Mouse (Mus musculus): ENCODE data around the gene Zfp960. TPM values are rescaled to one million over a fixed set of nuclear protein-coding genes. Genes with fewer than 3 reads are reported as not detected.
"Not testable (repeated sequence)": the region's sequence is repeated elsewhere in the genome, so short reads cannot be mapped to it uniquely, and the experiment has no call there.

Zfp960 gene
- polyA plus RNA-seq (2016; fragmentation: Nextera tagmentation; extraction: Ambion mirVana), result 3.6 and 4.0 TPM in 2 replicates

GRCm38 (mm10) chr17:17063628-17064494 is at the start of gene Zfp960:
Gene Zfp960 (plus strand): TSS chr17:17064113.
- Histone ChIP-seq H3K4me2 (peak within 1 kb of the TSS; percentile 69), H3K4me3 (peak within 1 kb of the TSS; percentile 59), H3K9ac (peak within 1 kb of the TSS; percentile 67)
- not testable (repeated sequence) for H3K27me3 ChIP-seq (replicated peaks); H3K4me1 ChIP-seq (replicated peaks); H3K27ac ChIP-seq (ENCODE audit: poor library complexity, severe bottlenecking); H3K36me3 ChIP-seq; H3K9me3 ChIP-seq (replicated peaks)
- ATAC-seq (ENCODE audit: insufficient number of reproducible peaks, low FRiP score), result peak; percentile 97
- under 1% methylated on average over 21 of the region's 21 CpGs for WGBS

- H3K27ac ChIP-seq (ENCODE audit: poor library complexity, severe bottlenecking); ATAC-seq (ENCODE audit: insufficient number of reproducible peaks, low FRiP score); H3K4me3 ChIP-seq; H3K27me3 ChIP-seq (replicated peaks); H3K9ac ChIP-seq; H3K4me2 ChIP-seq; H3K4me1 ChIP-seq (replicated peaks): not testable (repeated sequence)
- Histone ChIP-seq H3K36me3 (peaks cover 11% of the 10 kb centered on the region; the same call in 1 of the 2 replicates), H3K9me3 (replicated peaks) (peaks cover 19% of the 10 kb centered on the region)
- 85% methylated on average over 2 of the region's 2 CpGs for WGBS
Measured at GRCm38 (mm10) chr17:17018071-17018470, 45.8 kb upstream of the Zfp960 start.

GRCm38 (mm10) chr17:17059566-17059965 is 4.3 kb upstream of the Zfp960 start:
- H3K4me3 ChIP-seq; H3K4me1 ChIP-seq (replicated peaks); H3K4me2 ChIP-seq; H3K9me3 ChIP-seq (replicated peaks); H3K27me3 ChIP-seq (replicated peaks); ATAC-seq (ENCODE audit: insufficient number of reproducible peaks, low FRiP score); H3K27ac ChIP-seq (ENCODE audit: poor library complexity, severe bottlenecking); H3K36me3 ChIP-seq; H3K9ac ChIP-seq: not testable (repeated sequence)
- 64% methylated on average over 1 of the region's 1 CpGs for WGBS

GRCm38 (mm10) chr17:17120830-17121502 is 57.1 kb downstream of the Zfp960 start, which contains the start of gene Zfp97:
Gene Zfp97 (plus strand): TSS chr17:17121415.
- not testable (repeated sequence) for H3K27me3 ChIP-seq (replicated peaks); H3K4me1 ChIP-seq (replicated peaks); H3K36me3 ChIP-seq; H3K9ac ChIP-seq; H3K9me3 ChIP-seq (replicated peaks); H3K4me3 ChIP-seq; H3K4me2 ChIP-seq; H3K27ac ChIP-seq (ENCODE audit: poor library complexity, severe bottlenecking)
- no CpG with 5 or more reads among the region's 8 CpGs for WGBS
- peak; percentile 91 for ATAC-seq (ENCODE audit: insufficient number of reproducible peaks, low FRiP score)

Other genes with a start within 250 kb of the Zfp960 start
- gene Zfp97, start 57.3 kb downstream of the Zfp960 start, polyA plus RNA-seq (2016; fragmentation: Nextera tagmentation; extraction: Ambion mirVana), result 5.1 and 6.0 TPM in 2 replicates

All from heart, embryonic 12.5 days (tissue).